Mouse (Mus musculus): ENCODE results near the gene Sdk1. TPM values are rescaled to one million over a fixed set of nuclear protein-coding genes. Genes with fewer than 3 reads are reported as not detected.

The Sdk1 gene
- polyA plus RNA-seq, 1 experiment from 2014 or later, result not detected

DNA sequence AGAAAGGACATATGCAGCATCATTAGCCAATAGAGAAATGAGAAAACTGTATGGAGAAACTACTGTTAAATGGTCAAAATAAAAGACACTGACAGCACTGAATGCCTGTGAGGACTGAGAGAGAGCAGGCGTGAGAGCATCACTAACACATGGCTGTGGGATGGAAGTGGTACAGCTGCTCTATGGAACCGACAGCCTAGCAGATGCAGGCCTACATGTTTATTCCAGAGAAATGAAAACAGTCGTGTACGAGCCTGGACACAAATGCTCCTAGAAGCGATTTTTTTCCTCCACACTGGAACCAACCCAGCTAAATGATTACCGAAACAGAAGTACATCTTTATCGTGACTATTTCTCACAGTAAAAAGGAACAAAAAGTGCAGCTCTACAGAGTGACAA lies 54.0 kb downstream of the Sdk1 start:
- Histone ChIP-seq H3K27ac (no peak overlapping the region), H3K4me3 (ENCODE audit: inconsistent target) (no peak overlapping the region), H3K79me2 (ENCODE audit: inconsistent target) (no peaks in the 10 kb centered on the region), H3K36me3 (ENCODE audit: inconsistent target) (no peaks in the 10 kb centered on the region)
- 90% methylated on average over 7 of the region's 7 CpGs for WGBS (ENCODE audit: missing documents)

DNA sequence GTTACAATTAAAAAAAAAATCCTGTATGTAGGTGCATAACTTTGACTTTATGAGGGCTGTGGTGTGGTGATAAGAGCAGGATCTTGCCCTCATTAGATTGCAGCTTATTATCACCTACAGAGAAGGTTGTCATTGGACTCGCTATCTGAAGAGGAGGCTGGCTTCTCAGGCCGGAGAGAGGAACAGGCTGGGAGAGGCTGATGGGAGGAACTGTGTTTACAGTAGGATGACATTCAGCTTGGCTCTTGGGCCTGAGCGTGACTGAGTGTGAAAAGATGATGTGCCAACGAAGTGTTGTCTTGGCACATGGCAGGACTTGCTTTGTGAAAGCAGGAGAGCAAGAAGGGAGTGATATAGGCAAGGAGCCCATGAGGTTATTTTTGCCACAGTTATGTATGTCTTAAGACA lies 61.0 kb downstream of the Sdk1 start:
- H3K27ac ChIP-seq, result no peak overlapping the region
- WGBS (ENCODE audit: missing documents), result 73% methylated on average over 4 of the region's 4 CpGs
- H3K4me3 ChIP-seq (ENCODE audit: inconsistent target), result no peak overlapping the region
- no peaks in the 10 kb centered on the region for H3K79me2 ChIP-seq (ENCODE audit: inconsistent target)
- no peaks in the 10 kb centered on the region for H3K36me3 ChIP-seq (ENCODE audit: inconsistent target)

DNA sequence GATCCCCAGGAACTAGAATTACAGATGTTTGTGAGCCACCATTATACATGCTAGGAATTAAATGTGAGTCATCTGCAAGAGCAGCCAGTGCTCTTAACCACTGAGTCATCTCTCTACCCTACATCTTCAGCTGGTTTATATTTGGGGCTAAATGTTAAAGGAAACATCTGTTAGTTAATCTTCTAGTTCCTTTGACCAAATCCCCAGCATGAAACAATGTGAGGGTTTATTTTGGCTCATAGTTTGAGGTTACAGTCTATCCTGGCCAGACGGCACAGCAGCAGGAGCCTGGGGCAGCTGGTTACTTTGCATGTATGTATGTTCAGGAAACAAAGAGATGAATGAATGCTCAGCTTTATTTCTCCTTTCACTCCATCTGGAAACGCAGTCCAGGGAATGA lies 62.5 kb downstream of the Sdk1 start:
- no peaks in the 10 kb centered on the region for H3K36me3 ChIP-seq (ENCODE audit: inconsistent target)
- WGBS (ENCODE audit: missing documents), result 75% methylated on average over 2 of the region's 2 CpGs
- no peak overlapping the region for H3K4me3 ChIP-seq (ENCODE audit: inconsistent target)
- no peaks in the 10 kb centered on the region for H3K79me2 ChIP-seq (ENCODE audit: inconsistent target)
- no peak overlapping the region for H3K27ac ChIP-seq

DNA sequence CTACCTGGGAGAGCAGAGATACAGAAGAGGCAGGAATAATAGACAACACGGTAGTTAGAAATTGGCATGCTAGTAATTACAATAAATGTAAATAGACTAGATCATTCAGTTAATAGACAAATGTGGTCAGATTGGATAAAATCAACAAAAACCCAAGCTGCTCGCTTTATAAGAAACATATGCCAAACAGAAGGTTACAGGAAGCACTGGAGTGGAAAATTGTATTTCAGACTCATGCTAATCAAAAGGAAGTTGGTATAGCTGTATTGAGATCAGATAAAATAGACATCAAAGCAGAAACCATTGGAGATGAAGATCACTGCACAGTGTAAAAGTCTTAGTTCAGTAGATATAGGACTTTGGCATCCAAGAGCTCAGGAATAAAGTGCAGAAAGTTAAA lies 63.4 kb downstream of the Sdk1 start:
- Histone ChIP-seq H3K36me3 (ENCODE audit: inconsistent target) (no peaks in the 10 kb centered on the region), H3K4me3 (ENCODE audit: inconsistent target) (no peak overlapping the region), H3K79me2 (ENCODE audit: inconsistent target) (no peaks in the 10 kb centered on the region), H3K27ac (no peak overlapping the region)
- WGBS (ENCODE audit: missing documents), result 77% methylated on average over 2 of the region's 2 CpGs

DNA sequence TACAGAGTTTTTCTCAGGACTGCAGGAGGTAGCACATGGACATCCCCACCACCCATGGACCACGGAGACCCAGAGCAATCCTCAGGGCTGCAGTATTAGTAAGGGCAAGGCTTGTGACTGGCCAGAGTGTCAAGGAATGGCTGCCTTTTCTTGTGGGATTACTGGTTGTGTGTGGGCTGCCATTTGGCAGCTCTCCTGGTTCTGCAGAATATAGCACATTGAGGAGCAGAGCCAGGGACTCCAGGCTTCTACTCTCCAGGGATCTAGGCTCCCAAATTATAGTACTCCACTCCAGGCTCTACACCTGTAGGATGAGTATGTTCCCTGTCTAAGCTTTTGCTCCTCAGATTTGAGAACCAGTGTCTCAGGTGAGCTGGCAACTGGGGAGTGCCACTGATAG lies 69.4 kb downstream of the Sdk1 start:
- H3K27ac ChIP-seq, result no peak overlapping the region
- H3K36me3 ChIP-seq (ENCODE audit: inconsistent target), result no peaks in the 10 kb centered on the region
- H3K4me3 ChIP-seq (ENCODE audit: inconsistent target), result no peak overlapping the region
- no peaks in the 10 kb centered on the region for H3K79me2 ChIP-seq (ENCODE audit: inconsistent target)
- WGBS (ENCODE audit: missing documents), result 100% methylated on average over 1 of the region's 1 CpGs

GRCm38 (mm10) chr5:141311801-141312200 lies 70.5 kb downstream of the Sdk1 start:
- H3K79me2 ChIP-seq (ENCODE audit: inconsistent target), result no peaks in the 10 kb centered on the region
- H3K4me3 ChIP-seq (ENCODE audit: inconsistent target), result no peak overlapping the region
- H3K36me3 ChIP-seq (ENCODE audit: inconsistent target), result no peaks in the 10 kb centered on the region
- 72% methylated on average over 2 of the region's 2 CpGs for WGBS (ENCODE audit: missing documents)
- no peak overlapping the region for H3K27ac ChIP-seq

DNA sequence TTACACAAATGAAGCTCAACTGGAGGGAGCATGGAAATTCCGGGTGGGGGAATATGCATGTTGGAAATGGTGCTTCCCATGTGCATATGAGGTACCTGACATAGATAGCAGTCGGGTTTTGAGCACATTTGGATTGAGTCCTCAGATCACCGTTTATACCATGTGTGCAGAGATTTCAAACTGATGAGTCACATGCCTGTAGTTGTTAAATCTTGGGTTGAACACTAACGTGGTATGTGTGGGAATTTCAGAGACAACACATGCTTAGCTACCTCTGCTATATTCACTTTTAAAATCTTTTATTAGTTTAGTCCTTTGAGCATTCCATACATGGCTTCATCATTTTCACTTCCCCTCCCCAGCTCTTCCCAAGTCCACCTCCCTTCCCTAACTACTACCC lies 71.0 kb downstream of the Sdk1 start:
- no peaks in the 10 kb centered on the region for H3K36me3 ChIP-seq (ENCODE audit: inconsistent target)
- 86% methylated on average over 4 of the region's 4 CpGs for WGBS (ENCODE audit: missing documents)
- H3K79me2 ChIP-seq (ENCODE audit: inconsistent target), result no peaks in the 10 kb centered on the region
- no peak overlapping the region for H3K27ac ChIP-seq
- no peak overlapping the region for H3K4me3 ChIP-seq (ENCODE audit: inconsistent target)

DNA sequence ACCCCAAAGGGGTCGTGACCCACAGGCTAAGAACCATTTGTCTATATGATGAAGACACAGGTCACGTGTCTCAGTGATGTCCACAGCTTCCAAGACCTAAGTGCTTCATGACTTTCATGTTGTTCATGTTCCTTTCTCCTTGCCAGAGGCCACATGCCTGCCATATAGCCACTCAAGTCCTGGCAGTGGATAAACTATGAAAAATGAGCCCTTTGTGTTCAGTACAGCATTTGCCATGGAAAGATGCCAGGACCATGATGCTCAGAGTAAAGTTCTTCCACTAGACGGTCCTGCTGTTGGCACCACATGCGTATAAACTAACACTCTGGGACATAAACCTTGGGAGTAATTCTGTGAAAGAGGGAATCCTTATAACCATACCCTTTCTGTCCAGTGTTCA lies 75.8 kb downstream of the Sdk1 start:
- no peak overlapping the region for H3K27ac ChIP-seq
- H3K79me2 ChIP-seq (ENCODE audit: inconsistent target), result no peaks in the 10 kb centered on the region
- 85% methylated on average over 4 of the region's 4 CpGs for WGBS (ENCODE audit: missing documents)
- no peaks in the 10 kb centered on the region for H3K36me3 ChIP-seq (ENCODE audit: inconsistent target)
- H3K4me3 ChIP-seq (ENCODE audit: inconsistent target), result no peak overlapping the region

DNA sequence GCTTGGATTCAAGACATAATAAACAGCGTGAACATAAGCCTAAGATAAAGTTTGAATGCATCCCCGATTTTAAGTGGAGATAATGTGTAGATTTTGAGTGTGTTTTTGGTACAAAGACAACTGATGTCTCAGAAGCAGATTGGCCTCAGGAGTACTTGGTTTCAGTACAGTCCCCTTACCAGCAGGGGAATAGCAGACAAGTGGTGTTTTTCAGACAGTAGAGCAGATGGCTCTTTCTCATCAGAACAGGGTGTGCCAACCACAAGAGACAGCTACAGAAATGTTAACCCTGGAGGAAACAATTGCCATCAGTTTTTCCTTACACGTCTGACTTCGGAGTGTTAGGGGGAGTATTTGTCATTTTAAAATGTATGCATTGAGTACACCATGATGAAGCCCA lies 83.6 kb downstream of the Sdk1 start:
- H3K79me2 ChIP-seq (ENCODE audit: inconsistent target), result no peaks in the 10 kb centered on the region
- 81% methylated on average over 4 of the region's 4 CpGs for WGBS (ENCODE audit: missing documents)
- no peaks in the 10 kb centered on the region for H3K36me3 ChIP-seq (ENCODE audit: inconsistent target)
- no peak overlapping the region for H3K4me3 ChIP-seq (ENCODE audit: inconsistent target)
- H3K27ac ChIP-seq, result no peak overlapping the region

DNA sequence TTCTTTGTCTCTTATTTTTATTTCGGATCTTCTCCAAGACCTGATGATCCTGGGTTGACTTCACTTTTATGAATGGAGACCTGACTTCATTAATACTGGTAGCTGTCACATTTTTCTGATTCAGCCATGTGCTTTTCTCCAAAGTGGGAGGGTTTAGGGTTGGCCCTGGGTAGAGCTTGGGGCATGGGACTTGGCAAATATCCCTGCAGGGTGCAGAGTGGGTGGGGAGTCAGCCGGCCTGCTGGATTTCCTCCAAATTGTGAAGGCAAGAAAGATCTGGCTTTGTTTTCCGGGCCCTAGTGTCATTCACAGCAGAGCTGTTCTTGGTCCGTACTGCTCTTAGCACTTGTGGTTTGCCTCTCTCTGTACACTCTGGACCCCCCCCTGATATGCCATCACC lies 103.1 kb downstream of the Sdk1 start:
- Histone ChIP-seq H3K4me3 (ENCODE audit: inconsistent target) (no peak overlapping the region), H3K36me3 (ENCODE audit: inconsistent target) (no peaks in the 10 kb centered on the region), H3K27ac (no peak overlapping the region), H3K79me2 (ENCODE audit: inconsistent target) (no peaks in the 10 kb centered on the region)
- WGBS (ENCODE audit: missing documents), result 84% methylated on average over 4 of the region's 4 CpGs

GRCm38 (mm10) chr5:141345476-141345875 lies 104.2 kb downstream of the Sdk1 start:
- no peaks in the 10 kb centered on the region for H3K79me2 ChIP-seq (ENCODE audit: inconsistent target)
- H3K36me3 ChIP-seq (ENCODE audit: inconsistent target), result no peaks in the 10 kb centered on the region
- H3K4me3 ChIP-seq (ENCODE audit: inconsistent target), result no peak overlapping the region
- no peak overlapping the region for H3K27ac ChIP-seq
- 82% methylated on average over 5 of the region's 5 CpGs for WGBS (ENCODE audit: missing documents)

- Histone ChIP-seq H3K27ac (no peak overlapping the region), H3K36me3 (ENCODE audit: inconsistent target) (no peaks in the 10 kb centered on the region), H3K79me2 (ENCODE audit: inconsistent target) (no peaks in the 10 kb centered on the region), H3K4me3 (ENCODE audit: inconsistent target) (no peak overlapping the region)
- WGBS (ENCODE audit: missing documents), result 71% methylated on average over 2 of the region's 2 CpGs
Measured at GRCm38 (mm10) chr5:141362676-141363075, 121.4 kb downstream of the Sdk1 start.

DNA sequence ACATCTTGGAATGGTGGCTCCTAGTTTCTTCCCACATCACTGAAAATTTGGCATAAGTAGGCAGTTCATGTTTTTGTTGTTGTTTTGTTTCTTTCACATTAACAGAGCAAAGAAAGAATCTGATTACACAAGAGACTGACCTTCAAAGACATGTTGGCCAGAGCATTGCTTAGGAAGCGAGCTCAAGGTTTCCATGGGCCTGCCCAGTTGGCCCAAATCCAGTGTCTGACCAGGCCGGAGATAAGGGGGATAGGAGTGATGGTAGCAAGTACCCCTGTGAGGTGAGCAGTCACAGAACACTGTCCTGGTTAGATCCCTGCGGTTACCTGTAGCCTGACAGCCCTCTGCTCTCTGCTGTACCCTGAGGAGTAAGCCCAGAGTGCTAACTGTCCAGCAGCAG lies 122.7 kb downstream of the Sdk1 start:
- WGBS (ENCODE audit: missing documents), result 82% methylated on average over 3 of the region's 3 CpGs
- Histone ChIP-seq H3K79me2 (ENCODE audit: inconsistent target) (no peaks in the 10 kb centered on the region), H3K4me3 (ENCODE audit: inconsistent target) (no peak overlapping the region), H3K27ac (no peak overlapping the region), H3K36me3 (ENCODE audit: inconsistent target) (no peaks in the 10 kb centered on the region)

DNA sequence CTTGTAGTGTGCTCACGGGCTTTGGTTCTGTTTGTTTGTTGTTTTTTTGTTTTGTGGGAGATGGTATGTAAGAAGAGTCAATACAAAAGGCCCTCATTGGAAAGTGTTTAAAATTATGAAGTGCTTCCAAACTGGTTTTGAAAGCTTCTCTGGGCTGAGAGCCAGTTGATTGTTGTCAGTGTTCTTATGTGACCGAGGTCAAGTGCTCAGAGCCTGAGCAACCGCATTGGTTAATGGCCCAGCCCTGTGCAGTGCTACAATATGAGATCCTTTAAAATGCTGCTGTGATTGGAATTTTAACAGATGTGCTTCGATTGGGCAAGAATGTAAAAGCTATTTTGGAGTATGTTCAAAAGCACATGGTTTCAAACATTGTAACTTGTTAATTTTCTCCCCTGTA lies 127.3 kb downstream of the Sdk1 start:
- Histone ChIP-seq H3K4me3 (ENCODE audit: inconsistent target) (no peak overlapping the region), H3K79me2 (ENCODE audit: inconsistent target) (no peaks in the 10 kb centered on the region), H3K27ac (no peak overlapping the region), H3K36me3 (ENCODE audit: inconsistent target) (no peaks in the 10 kb centered on the region)
- 85% methylated on average over 4 of the region's 4 CpGs for WGBS (ENCODE audit: missing documents)

GRCm38 (mm10) chr5:141374797-141375196 lies 133.5 kb downstream of the Sdk1 start:
- WGBS (ENCODE audit: missing documents), result 94% methylated on average over 2 of the region's 2 CpGs

DNA sequence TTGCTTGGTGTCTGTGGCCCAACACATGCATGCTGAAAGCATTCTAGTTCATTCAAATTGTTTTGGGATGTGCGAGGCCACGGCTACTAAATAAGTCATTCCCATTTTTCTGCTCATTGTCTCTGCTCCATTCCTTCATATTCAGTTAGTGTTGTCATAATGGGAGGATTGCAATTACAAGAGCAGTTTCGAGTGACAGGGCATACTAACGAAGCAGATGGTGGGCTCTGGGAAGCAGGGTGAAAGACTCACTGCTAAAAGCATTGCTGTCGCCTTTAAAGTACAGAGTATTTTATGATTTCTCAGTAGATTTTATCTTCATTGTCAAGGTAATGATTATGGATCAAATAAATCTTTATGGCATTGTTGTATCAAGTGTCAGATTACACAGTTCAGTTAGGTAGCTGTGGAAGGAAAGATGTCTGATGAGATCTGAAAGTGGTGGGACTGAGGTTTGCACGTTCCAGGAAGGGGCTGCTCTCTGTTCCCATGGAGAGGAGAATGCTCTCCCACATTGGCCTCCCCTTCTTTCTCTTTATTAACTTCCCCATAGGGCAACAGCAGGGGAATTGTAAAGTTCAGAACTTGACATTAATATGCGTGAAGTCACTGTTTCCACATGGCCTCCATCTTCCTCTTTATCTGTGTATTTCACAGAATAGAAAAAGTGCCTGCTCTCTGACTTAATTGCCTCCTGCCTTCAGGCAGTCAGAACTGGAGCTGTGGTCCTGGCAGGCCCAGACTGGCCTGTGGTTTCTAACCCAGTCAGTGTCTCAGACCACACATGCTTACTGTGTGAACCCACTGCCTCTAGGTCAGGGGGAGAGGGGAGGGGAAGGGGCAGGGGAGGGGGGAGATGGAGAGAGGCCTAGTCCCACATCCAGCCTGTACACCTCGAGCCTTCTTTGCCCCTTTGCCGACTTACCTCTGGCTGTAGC lies 138.8 kb downstream of the Sdk1 start:
- 65% methylated on average over 9 of the region's 9 CpGs for WGBS (ENCODE audit: missing documents)

More at GRCm38 (mm10) chr5:141374797-141375196, 133.5 kb downstream of the Sdk1 start:
- H3K36me3 ChIP-seq (ENCODE audit: inconsistent target), result no peaks in the 10 kb centered on the region
- H3K79me2 ChIP-seq (ENCODE audit: inconsistent target), result no peaks in the 10 kb centered on the region
- no peak overlapping the region for H3K4me3 ChIP-seq (ENCODE audit: inconsistent target)
- no peak overlapping the region for H3K27ac ChIP-seq

More for the DNA sequence above, 138.8 kb downstream of the Sdk1 start:
- H3K4me3 ChIP-seq (ENCODE audit: inconsistent target), result no peak overlapping the region
- H3K36me3 ChIP-seq (ENCODE audit: inconsistent target), result no peaks in the 10 kb centered on the region
- no peaks in the 10 kb centered on the region for H3K79me2 ChIP-seq (ENCODE audit: inconsistent target)
- H3K27ac ChIP-seq, result no peak overlapping the region
